Mouse (Mus musculus): Measurements from ENCODE around the gene Fbxl13.

The Fbxl13 gene

DNA sequence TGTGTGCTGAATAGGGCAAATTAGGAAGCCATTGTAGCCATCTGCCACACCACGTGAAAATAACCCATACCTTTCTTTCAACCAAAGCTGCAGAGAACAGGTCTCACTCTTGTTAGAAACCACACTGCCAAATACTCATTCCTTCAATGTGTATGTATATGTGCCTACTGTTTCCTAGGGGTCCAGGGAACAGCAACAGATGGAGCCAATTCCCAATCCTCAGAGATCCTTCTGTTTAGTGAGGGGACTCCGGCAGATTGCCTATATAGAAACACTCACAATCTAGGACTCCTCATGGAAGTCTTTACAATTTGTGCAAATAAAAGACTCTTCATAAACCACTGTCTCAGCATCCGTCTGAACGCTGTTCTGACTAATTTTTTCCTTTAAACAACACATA, 127.2 kb downstream of the Fbxl13 start:
- no peak for DNase-seq (ENCODE audit: low spot score)

DNA sequence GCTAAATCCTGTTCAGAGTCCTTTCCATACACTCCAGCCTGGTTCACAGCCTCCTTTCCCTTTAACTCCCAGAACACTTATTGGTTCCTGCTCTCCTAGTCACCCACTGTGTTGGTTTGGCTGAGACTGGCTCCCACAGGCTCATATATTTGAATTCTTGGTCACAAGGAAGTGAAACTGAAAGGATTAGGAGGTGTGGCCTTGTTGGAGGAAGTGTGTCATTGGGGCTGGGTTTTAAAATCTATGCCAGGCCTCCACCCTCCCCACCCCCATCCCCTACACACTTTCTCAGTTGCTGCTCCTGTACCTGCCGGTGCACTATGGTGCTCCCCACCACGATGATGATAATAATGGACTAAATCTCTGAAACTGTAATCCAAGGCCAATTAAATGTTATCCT, 127.9 kb downstream of the Fbxl13 start:
- DNase-seq (ENCODE audit: low spot score), result no peak

DNA sequence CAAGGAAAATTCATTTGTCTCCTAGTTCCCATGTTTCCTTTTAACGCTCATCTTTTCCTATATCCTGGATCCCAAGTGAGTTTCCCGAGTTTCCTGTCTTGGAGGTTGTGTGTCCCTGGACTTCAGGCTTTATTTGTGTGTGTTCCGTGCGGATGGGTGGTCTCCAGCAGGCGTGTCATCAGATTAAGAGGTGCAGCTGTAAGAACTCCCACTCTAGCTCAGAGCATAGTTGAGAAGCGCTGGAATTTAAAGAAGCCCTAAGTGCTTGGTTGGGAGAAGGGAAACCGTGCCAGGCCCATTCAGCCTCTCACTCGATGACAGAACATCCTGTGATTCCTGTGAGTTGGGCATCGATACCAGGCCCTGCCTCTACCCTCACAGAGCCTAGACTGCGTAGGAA, 132.1 kb downstream of the Fbxl13 start:
- no peak for DNase-seq (ENCODE audit: low spot score)

DNA sequence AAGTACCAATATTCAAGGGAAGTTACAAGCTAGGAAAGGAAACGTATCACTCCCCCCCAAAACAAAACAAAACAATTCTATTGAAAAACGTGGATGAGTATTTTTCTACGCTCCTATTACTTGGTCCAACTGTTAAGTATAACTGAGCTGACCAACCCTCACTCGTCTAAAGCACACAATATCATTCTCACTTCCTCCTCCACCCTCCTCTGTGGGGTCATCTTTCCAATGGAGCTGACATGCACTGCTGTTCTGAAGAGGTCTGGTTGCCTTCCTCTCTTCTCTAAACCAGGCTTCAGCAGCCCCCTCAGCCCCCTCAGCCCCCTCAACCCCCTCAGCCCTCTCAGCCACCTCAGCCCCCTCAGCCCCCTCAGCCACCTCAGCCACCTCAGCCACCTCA, 135.6 kb downstream of the Fbxl13 start:
- no peak for DNase-seq (ENCODE audit: low spot score)

DNA sequence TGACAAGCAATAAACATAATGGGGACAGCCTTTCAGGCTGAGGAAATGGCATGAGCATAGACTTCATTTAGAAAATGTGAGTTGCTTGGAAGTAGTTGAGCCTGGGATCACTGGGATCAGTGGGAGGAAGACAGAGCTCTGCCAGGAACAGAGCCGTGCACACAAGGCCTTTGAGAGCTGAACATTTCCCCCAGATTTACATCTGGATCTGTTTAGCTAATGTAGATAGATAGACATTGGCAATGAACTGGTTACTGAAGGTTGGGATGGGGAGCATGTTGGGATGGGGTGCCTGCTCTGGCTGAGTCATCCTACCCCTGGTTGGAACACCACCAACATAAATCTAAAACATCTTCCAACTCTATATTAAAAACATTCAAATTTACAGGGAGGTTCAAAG, 138.5 kb downstream of the Fbxl13 start:
- no peak for DNase-seq (ENCODE audit: low spot score)

DNA sequence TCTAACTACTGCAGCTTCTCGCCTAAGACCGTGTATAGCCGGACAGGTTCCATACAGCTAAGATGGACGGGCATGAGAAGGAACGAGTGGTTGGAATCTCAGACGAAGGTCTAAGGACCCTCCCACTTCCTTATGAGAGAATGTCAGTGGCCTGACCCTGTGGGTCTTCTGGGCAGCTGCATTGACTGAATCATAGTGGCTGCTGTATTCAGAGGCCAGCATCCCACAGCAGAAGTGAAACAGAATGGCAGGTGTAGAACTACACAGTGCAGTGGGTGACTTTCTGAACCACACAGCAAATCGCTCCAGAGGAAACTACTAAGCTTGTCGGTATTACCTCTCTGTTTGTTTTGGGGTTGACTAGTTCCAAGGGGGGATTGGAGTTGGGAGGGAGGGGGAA, 140.3 kb downstream of the Fbxl13 start:
- no peak for DNase-seq (ENCODE audit: low spot score)

DNA sequence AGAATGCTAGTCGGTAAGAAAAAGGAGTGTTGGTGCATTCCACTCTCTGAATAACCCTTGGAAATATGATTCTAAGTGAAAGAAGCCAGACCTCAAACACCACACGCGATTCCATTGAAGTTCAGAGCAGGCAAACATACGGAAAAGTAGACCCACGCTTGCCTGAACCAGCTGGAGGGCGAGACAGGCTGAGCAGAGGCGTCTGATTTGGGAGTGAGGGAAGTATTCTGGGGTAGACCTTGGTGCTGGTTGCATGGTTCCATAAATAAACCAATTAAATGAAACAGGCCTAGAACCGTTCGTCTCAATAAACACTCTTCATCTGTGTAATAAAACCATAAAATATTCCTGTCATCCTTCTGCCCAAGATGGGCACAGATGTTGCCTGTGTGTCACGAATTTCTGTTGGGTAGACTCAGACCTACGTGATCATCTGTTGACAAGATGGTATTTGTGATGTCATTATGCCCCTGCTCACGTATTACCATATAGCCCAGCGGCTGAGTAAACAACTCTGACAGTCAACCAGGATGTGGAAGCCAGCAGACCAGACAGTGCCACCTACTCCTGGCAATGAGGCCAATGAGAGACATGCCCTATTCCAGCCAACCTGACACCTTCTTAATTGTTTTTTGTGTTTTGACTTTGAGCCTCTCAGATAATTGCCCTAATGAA, 142.4 kb downstream of the Fbxl13 start:
- DNase-seq (ENCODE audit: low spot score), result no peak

DNA sequence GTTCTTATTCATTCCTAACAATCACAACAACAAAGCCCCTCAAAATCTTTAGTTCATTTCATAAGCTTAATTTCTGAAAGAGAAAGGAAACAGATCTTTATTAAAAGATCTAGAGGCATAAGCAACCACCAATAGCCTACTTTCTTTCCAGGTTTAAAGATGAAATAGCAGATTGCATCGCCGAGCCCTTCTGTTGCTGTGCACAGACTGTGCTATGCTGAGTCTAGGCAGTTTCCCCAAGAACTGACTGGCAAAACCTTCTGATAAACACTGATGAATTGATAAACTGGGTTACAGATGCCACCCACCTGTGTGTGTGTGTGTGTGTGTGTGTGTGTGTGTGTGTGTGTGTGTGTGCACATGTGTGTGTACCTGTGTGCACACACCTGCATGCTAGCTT, 144.5 kb downstream of the Fbxl13 start:
- DNase-seq (ENCODE audit: low spot score), result no peak

DNA sequence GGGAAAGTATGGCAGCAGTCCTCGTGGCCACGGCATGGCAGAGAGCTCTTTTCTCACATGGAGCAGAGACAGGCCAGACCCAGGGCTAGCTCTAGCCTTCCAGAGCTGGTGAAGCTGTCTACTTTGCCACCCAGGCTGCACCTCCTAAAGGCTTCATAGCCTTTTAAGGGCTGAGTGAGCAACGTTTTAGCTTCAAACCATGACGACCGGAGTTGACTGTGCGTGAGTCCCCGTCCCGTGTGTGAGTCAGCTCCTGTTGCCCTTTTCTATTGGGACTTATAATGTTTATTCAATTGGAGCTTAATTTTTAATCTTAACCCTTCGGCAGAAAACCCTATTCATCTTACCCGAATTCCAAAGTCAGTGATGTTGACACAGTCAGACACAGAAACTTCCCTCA, 145.3 kb downstream of the Fbxl13 start:
- no peak for DNase-seq (ENCODE audit: low spot score)

DNA sequence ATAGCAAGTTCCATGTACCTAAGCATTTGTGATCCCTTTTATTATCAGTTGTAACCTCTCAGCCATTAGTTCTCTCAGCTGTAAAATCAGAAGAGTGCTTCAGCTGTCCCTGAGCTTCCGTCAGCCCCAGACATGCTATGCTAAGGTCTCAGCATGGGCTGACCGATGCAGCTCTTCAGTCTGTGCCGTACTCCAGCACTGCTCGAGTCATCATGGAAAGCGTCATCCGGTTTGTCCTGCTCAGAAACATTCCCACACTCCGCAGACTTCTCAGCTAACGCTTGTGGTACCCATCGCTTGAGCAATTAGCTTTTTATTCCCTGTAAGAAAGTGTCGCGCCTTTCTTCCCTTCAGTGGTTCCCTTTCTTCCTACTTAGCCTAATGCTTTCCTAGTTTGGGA, 146.5 kb downstream of the Fbxl13 start:
- DNase-seq (ENCODE audit: low spot score), result no peak

DNA sequence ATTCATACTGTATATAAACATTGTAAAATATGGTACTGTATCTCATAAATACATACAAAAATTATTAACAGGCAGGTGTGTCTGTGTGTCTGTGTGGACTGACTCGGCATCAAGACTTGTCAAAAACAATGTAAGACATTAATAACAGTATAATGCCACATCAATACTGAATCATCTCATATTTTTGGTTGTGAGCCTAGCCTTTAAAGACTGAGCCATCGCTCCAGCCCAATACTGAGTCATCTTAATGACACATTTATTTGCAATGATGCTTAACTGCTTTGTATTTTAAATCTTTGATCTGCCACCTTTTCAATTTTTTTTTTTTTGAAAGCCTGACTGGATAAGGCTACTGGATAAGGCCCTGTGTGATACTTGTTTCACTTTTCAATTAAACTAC, 146.9 kb downstream of the Fbxl13 start:
- DNase-seq (ENCODE audit: low spot score), result no peak

DNA sequence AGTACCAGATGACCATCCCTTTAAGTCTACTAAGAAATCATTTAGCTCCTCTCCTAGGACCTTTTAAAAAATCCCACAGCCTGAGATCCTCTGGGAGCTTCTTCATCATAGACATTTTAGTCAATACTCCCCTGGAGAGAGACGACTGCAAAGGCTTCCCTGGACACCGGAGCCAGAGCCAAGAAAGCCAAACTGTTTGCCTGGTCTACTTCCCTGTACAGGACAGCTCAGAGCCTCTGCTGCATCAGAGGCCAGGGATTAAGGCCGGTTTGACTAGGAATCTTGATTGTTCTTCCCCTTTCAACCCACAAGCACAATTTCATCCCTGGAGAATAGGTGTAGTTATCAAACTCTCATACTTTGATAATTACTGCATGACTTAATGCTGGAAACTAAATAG, 148.6 kb downstream of the Fbxl13 start:
- DNase-seq (ENCODE audit: low spot score), result no peak

DNA sequence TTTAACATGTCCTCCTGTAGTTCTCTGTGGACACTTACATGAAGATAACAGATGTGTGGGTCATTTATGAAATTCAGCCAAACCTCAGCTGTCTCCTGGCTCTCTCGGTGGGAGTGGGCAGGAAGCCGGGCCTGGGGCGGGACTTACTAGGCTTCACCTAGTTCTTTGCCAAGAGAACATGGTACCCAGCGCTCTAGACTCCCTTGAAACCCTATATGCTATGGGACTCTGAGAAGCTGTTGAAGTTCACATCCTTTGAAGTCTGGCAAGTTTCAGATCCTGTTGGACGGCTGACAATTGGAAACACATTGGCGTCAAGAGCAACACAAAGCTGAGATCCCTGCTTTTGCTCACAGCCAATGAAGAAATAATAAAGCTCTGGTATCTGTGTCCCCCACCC, 149.1 kb downstream of the Fbxl13 start:
- DNase-seq (ENCODE audit: low spot score), result peak; percentile 40

DNA sequence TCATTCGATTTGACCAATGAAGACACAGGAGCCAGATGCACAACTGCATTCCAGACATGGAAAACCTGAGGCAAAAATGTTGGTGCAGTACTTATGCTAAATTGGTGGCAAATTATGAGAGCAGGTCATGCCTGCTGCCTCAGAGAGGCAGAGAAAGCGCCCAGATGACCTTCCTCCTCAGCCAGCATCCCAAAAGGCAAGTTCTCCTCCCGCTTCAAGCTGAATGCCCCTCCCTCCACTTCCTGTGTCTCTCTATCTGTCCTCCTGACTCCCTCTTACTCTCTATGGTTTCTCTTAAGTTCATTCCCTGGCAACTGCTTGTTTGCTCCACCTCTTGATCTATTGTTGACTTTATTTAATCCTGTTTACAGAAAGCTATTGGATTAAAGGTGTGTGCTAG, 150.7 kb downstream of the Fbxl13 start:
- DNase-seq (ENCODE audit: low spot score), result peak; percentile 21

DNA sequence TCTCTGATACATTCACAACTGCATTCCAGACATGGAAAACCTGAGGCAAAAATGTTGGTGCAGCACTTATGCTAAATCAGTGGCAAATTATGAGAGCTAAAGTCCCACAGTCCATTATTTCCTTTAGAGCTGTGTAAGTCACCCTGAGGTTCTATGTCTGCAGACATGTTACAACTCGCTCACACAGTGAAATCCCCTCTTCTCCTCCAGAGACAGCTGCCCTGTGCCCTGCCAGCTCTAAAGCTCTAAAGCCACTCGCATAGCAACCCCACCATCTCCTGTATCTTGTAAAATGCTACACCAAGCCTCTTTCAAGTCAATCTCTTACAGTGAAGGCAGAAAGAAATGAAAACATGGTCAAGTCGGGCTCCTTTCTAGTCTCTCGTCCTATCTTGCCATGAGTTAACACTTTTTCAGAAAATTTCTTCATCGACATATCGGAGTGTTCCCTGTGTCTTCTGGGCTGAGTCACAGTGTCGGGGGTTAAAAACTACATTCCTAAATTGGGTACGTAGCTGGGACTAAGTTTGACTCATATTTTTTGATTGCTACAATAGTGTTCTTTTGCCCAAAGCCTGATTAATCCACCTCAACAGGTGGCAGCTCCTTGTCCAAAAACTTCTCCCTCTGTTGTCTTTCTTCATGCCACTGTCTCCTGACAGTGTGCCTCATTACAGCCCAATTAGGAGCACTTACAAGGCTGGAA, 152.0 kb downstream of the Fbxl13 start:
- DNase-seq (ENCODE audit: low spot score), result no peak

DNA sequence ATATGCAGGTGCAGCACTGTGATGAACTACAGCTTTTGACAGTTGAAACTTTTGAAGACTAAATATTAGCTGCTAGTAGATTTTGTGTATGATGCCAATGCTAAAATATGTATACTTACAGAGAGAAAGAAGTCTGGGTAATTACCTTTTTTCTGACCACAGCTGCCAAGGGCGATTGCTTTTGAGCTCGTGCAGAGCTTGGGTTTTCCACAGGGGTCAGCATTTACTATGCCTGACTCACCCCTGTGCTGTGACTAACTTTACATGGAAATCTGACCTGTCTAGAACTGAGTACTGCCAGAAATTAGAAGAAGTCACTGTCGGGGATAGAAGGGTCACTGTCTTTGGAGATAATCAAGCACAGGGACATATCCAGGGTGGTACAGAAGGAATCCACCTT, 153.2 kb downstream of the Fbxl13 start:
- DNase-seq (ENCODE audit: low spot score), result no peak

DNA sequence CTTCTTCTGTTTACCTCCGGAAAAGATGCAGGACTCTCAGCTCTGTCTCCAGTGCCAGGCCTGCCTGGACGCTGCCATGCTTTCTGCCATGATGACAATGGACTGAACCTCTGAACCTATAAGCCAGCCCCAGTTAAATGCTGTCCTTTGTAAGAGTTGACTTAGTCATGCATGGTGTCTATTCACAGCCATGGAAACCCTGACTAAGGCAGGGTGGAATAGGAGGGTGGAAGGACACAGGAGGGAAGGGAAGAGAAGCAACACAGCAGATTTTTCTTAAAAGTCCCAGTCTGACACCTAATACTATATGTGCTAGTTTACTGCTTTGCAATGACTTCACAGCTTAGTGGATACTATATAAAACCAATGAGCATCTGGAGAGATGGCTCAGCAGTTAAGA, 154.0 kb downstream of the Fbxl13 start:
- DNase-seq (ENCODE audit: low spot score), result no peak

DNA sequence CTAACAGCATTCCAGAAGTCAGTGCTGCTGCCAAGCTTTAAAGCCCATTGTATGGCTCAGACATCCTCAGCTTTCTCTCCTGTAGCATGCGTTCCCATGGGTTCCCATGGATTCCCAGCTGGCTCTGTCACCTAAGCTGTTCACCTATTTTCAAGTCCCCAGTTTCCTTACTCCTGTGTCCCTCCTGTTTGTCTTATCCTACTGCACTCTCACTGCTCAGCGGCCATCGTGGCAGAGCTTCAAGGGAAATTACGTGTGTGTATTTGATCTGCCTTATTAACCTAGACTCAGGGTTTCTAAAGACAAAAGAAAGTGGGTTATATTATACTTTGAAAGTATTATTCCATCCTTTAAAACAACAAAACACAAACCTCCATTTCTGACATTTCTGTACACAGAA, 156.3 kb downstream of the Fbxl13 start:
- DNase-seq (ENCODE audit: low spot score), result no peak

DNA sequence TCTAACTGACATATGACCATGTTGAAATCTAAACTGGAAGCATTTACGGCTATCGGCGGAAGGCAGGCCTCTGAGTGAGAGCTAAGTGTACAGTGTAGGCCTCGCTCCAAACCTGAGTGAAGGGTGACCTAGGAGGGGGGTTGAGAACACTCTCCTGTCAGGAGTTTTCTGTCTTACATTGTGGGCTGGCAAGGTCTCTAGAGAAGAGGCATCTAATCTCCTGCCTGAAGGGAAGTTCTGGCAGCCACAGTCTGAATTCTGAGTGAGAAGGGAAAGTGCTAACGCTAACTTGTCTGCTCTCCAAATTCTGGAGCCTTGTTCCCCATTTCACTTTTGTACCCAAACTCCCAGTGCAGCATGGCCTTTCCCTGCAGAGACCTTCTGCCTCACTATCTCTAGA, 156.9 kb downstream of the Fbxl13 start:
- no peak for DNase-seq (ENCODE audit: low spot score)

DNA sequence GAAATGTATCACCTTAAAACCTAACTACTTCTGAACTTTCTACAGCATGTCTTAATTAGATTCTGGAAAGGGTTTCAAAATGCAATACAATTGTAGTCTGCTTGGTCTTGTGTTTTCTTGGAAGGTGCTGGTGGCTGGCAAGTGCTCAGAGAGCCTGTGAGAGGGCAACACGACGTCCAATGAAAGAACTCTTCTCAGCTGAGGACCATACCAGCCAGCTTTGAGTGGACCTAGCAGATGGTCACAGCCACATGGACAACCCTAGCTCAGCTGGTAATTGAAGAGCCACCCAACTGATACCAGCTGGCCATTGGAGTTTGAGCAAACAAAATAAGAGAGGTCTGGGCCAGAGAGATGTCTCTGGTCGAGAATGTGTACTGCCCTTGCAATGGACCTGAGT, 157.7 kb downstream of the Fbxl13 start:
- no peak for DNase-seq (ENCODE audit: low spot score)

DNA sequence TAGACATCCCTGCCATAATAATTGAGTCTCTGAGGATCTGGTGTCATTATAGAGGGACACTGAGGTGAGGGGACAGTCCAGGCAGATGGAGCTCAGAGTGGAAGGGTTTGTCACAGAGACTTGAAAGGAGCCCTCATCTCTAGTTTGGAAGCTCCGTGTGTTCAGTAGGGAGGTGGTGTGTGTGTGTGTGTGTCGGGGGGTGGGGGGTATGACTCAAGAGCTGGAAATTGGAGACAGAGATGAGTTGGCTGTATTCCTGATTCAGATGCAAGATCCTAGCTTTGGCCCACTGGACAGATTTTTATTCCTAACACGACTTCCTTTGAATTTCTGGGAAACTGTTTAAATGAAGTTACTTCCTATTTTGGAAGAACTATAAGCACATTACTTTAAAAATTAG, 158.1 kb downstream of the Fbxl13 start:
- DNase-seq (ENCODE audit: low spot score), result no peak

DNA sequence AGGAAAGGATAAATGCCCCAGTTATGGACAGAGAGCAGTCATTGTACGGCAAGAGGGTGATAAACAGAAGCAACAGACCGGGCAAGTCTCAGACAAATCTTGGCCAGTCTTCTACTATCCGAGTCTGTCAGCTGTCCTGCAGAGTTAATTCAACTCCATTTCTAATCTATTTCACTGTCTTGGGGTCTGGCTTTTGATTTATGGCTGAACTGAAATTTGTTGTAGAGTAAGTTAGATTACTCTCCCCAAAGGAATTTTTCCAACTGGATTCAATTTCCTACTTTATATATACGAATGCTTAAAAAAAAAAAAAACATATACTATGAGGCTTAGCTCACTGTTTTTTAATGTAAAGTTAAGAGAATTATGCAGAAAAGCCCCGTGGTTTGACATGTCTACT, 158.6 kb downstream of the Fbxl13 start:
- DNase-seq (ENCODE audit: low spot score), result no peak

DNA sequence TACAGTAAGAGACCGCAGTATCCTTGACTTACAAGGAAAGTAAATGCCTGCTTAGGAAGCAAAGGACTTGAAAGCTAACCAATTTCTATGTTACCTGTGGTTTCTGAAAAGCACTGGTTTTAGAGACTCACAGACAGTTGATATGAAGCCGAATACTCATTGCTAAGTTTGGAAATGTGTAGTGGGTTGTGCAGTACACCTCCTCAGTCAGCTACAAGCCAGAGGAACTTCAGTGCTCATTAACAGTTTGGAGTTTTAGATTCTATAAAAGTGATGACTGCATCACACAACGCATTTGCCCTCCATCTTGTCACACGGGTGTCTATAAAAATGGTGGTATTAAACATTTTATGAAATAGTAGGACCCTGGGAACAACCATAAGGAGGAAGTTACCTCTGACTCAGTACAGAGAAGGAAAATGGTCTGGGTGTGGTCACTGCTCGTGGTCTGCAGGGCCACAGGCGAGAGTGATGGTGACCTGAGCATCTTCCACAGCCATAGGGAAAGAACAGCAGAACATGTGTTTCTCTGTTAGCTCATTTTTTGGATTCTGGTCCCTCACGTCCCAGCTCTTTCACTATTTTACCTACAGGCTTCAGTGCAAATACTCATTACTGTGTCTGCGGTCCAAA, 160.1 kb downstream of the Fbxl13 start:
- no peak for DNase-seq (ENCODE audit: low spot score)

DNA sequence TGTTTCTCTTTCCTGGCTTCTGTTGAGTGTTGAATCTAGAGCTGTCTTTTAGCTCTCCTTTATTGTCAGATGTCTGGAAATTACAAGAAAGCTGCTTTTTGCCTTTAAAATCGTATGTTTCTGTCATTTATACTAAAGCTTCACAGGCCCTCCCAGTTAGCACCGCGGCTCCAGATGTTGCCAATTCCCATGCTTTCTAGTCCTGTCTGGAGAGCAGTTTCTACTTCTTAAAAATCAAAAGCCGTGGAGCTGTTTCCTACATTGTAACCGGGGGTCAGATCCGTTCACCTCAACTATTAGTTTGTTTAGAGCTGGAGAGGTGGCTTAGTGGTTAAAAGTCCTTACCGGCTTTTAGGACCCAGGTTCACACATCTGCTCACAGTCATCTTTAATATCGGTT, 162.2 kb downstream of the Fbxl13 start:
- no peak for DNase-seq (ENCODE audit: low spot score)

Data from embryo, embryonic 10.5 days (tissue).